Mouse (Mus musculus) brown adipose tissue, adult 24 weeks (tissue): ENCODE results near the gene Efcab3. TPM values are rescaled to one million over a fixed set of nuclear protein-coding genes. Genes with fewer than 3 reads are reported as not detected.

Experiments
- H3K27ac ChIP-seq: fragments of 200-500 bp; replicated peaks from 2 replicates; pipeline ENCODE4 v1.5.1; 2012; ENCODE audit warnings: low read depth, mild to moderate bottlenecking, low read length
- H3K4me1 ChIP-seq: fragments of 200-500 bp; 2 replicates; pipeline ENCODE4 v1.6.1; 2012; ENCODE audit warnings: low read length, mixed read lengths; ENCODE audit not compliant: control insufficient read depth, insufficient read depth, insufficient read length
- H3K4me3 ChIP-seq: fragments of 200-500 bp; 2 replicates; pipeline ENCODE4 v1.5.1; 2012; ENCODE audit warnings: low read depth, mild to moderate bottlenecking, low read length, moderate library complexity; ENCODE audit not compliant: insufficient read depth
- polyA plus RNA-seq: library from polyadenylated mRNA; stranded (reverse); fragments of >200 nt; gene quantifications from 2 replicates; pipeline ENCODE4 v1.2.4, GENCODE M21; 2012; ENCODE audit not compliant: missing spikeins, insufficient read depth, insufficient read length

Gene Efcab3
- polyA plus RNA-seq, 1 experiment: not detected

- no peaks in the 10 kb centered on the region for H3K4me1 ChIP-seq
- H3K27ac ChIP-seq: no peak overlapping the region
- H3K4me3 ChIP-seq: no peak overlapping the region
These were observed 92.5 kb downstream of the Efcab3 start for GRCm38 (mm10) chr11:105155915-105156314.

- Histone ChIP-seq H3K4me1 (no peaks in the 10 kb centered on the region), H3K27ac (no peak overlapping the region), H3K4me3 (no peak overlapping the region)
These were observed 93.4 kb downstream of the Efcab3 start for GRCm38 (mm10) chr11:105156748-105157267.

- Histone ChIP-seq H3K4me3 (no peak overlapping the region), H3K4me1 (no peaks in the 10 kb centered on the region), H3K27ac (no peak overlapping the region)
These were observed 94.7 kb downstream of the Efcab3 start for GRCm38 (mm10) chr11:105158047-105158446.

GRCm38 (mm10) chr11:105159673-105160360 lies 96.4 kb downstream of the Efcab3 start:
- H3K4me1 ChIP-seq: no peaks in the 10 kb centered on the region
- no peak overlapping the region for H3K4me3 ChIP-seq
- no peak overlapping the region for H3K27ac ChIP-seq

GRCm38 (mm10) chr11:105161411-105161810 lies 98.0 kb downstream of the Efcab3 start:
- Histone ChIP-seq H3K4me3 (no peak overlapping the region), H3K27ac (no peak overlapping the region), H3K4me1 (no peaks in the 10 kb centered on the region)

GRCm38 (mm10) chr11:105164516-105165510 lies 101.4 kb downstream of the Efcab3 start:
- H3K27ac ChIP-seq: no peak overlapping the region
- no peaks in the 10 kb centered on the region for H3K4me1 ChIP-seq
- no peak overlapping the region for H3K4me3 ChIP-seq

GRCm38 (mm10) chr11:105166780-105167179 lies 103.4 kb downstream of the Efcab3 start:
- H3K4me3 ChIP-seq: no peak overlapping the region
- H3K27ac ChIP-seq: no peak overlapping the region
- no peaks in the 10 kb centered on the region for H3K4me1 ChIP-seq

Other genes starting within 250 kb of the Efcab3 start
- gene Mettl2, start 62.8 kb downstream of the Efcab3 start, polyA plus RNA-seq: 7.5 and 13.6 TPM in 2 replicates
- not detected in 2 replicates for gene Gm10842, start 83.3 kb downstream of the Efcab3 start, polyA plus RNA-seq
- 21.5 and 34.0 TPM in 2 replicates for gene Tlk2, start 115.2 kb downstream of the Efcab3 start, polyA plus RNA-seq
- 2.6 and 3.7 TPM in 2 replicates for gene Mrc2, start 229.1 kb downstream of the Efcab3 start, polyA plus RNA-seq